Mouse (Mus musculus) adrenal gland, postnatal 0 days (tissue): ENCODE data around the gene Rhoa. TPM values are rescaled to one million over a fixed set of nuclear protein-coding genes. Genes with fewer than 3 reads are reported as not detected.

Experiments used
- polyA plus RNA-seq: library from polyadenylated mRNA; unstranded; fragments of >200 nt; fragmentation: Nextera tagmentation; extraction: Ambion mirVana; gene quantifications from 2 replicates; pipeline ENCODE4 v1.2.1, GENCODE M21; 2015

Gene Rhoa
- 326 and 429 TPM in 2 replicates for polyA plus RNA-seq

GRCm38 (mm10) chr9:108305629-108306520, at the start of gene Rhoa, which contains the start of gene Tcta:
TSS of gene Rhoa (plus strand) at chr9:108306129.
TSS of gene Tcta (minus strand) at chr9:108306160.

GRCm38 (mm10) chr9:108263690-108264190, 42.2 kb upstream of the Rhoa start, which contains the start of gene Dag1:
TSS of gene Dag1 (minus strand) at chr9:108263958.

GRCm38 (mm10) chr9:108290016-108290750, 15.7 kb upstream of the Rhoa start, which contains the start of gene Nicn1:
TSS of gene Nicn1 (plus strand) at chr9:108290429.

GRCm38 (mm10) chr9:108296453-108297355, 9.2 kb upstream of the Rhoa start, which contains the start of gene Amt:
TSS of gene Amt (plus strand) at chr9:108296853.

GRCm38 (mm10) chr9:108338886-108339781, 33.2 kb downstream of the Rhoa start, which contains the start of gene Gpx1:
TSS of gene Gpx1 (plus strand) at chr9:108338903.

GRCm38 (mm10) chr9:108347540-108348289, 41.8 kb downstream of the Rhoa start, which contains the start of gene Usp4:
TSS of gene Usp4 (plus strand) at chr9:108347853.

Other genes starting within 250 kb of the Rhoa start
- gene Mst1, start 225.7 kb upstream of the Rhoa start, polyA plus RNA-seq: 2.1 and 2.7 TPM in 2 replicates
- gene Rnf123, start 222.8 kb upstream of the Rhoa start, polyA plus RNA-seq: 16.6 and 22.3 TPM in 2 replicates
- 43.5 and 58.7 TPM in 2 replicates for gene Apeh, start 211.5 kb upstream of the Rhoa start, polyA plus RNA-seq
- 0.76 and 1.3 TPM in 2 replicates for gene Bsn, start 115.7 kb upstream of the Rhoa start, polyA plus RNA-seq
- 72.2 and 83.2 TPM in 2 replicates for gene Dag1, start 42.2 kb upstream of the Rhoa start, polyA plus RNA-seq
- 33.2 and 37.4 TPM in 2 replicates for gene Nicn1, start 15.7 kb upstream of the Rhoa start, polyA plus RNA-seq
- 6.1 and 6.2 TPM in 2 replicates for gene Amt, start 9.3 kb upstream of the Rhoa start, polyA plus RNA-seq
- 62.1 and 73.8 TPM in 2 replicates for gene Tcta, start within 50 bp of the Rhoa start, polyA plus RNA-seq
- 1,366 and 1,515 TPM in 2 replicates for gene Gpx1, start 32.8 kb downstream of the Rhoa start, polyA plus RNA-seq
- gene Usp4, start 41.7 kb downstream of the Rhoa start, polyA plus RNA-seq: 44.6 and 58.2 TPM in 2 replicates
- 0.16 TPM in 1 of 2 replicates, not detected in the other for gene 1700102P08Rik, start 86.7 kb downstream of the Rhoa start, polyA plus RNA-seq
- gene Ccdc36, start 122.4 kb downstream of the Rhoa start, polyA plus RNA-seq: 0.86 and 2.0 TPM in 2 replicates
- not detected in 2 replicates for gene BC048562, start 130.4 kb downstream of the Rhoa start, polyA plus RNA-seq
- 34.9 and 49.0 TPM in 2 replicates for gene Ccdc71, start 154.4 kb downstream of the Rhoa start, polyA plus RNA-seq
- gene Klhdc8b, start 155.5 kb downstream of the Rhoa start, polyA plus RNA-seq: 54.3 and 61.4 TPM in 2 replicates
- gene Lamb2, start 173.6 kb downstream of the Rhoa start, polyA plus RNA-seq: 31.5 and 37.7 TPM in 2 replicates
- 36.9 and 72.1 TPM in 2 replicates for gene Usp19, start 184.5 kb downstream of the Rhoa start, polyA plus RNA-seq
- 60.1 and 86.1 TPM in 2 replicates for gene Qars, start 201.6 kb downstream of the Rhoa start, polyA plus RNA-seq
- gene Qrich1, start 210.7 kb downstream of the Rhoa start, polyA plus RNA-seq: 70.3 and 91.3 TPM in 2 replicates